Mouse (Mus musculus): ENCODE measurements around the gene Acot3. TPM values are rescaled to one million over a fixed set of nuclear protein-coding genes. Genes with fewer than 3 reads are reported as not detected.
"Not testable (repeated sequence)": the region's sequence is repeated elsewhere in the genome, so short reads cannot be mapped to it uniquely, and the experiment has no call there.

Gene Acot3
- polyA plus RNA-seq, 1 experiment from 2014 or later: 1.2 TPM

GRCm38 (mm10) chr12:84013701-84014100 lies 38.2 kb upstream of the Acot3 start:
- no peak overlapping the region for H3K9ac ChIP-seq (replicated peaks; ENCODE audit: low read length)
- H3K36me3 ChIP-seq (ENCODE audit: control insufficient read depth, insufficient read depth, low read length): peaks cover 4% of the 10 kb centered on the region; the same call in 1 of the 2 replicates
- H3K9me3 ChIP-seq (ENCODE audit: control insufficient read depth, low read length): no peaks in the 10 kb centered on the region
- DNase-seq (no peak), ATAC-seq (ENCODE audit: low FRiP score, low TSS enrichment) (no peak)
- no peak overlapping the region for H3K4me3 ChIP-seq (replicated peaks; ENCODE audit: low read depth, low read length)
- H3K27me3 ChIP-seq (ENCODE audit: control insufficient read depth, insufficient read depth, low read length): no peaks in the 10 kb centered on the region
- WGBS: 93% methylated on average over 7 of the region's 7 CpGs
- H3K4me1 ChIP-seq (ENCODE audit: control insufficient read depth, insufficient read depth, low read length): peaks cover 17% of the 10 kb centered on the region
- no peak overlapping the region for H3K4me2 ChIP-seq (ENCODE audit: low read length)
- no peak overlapping the region for H3K27ac ChIP-seq (replicated peaks; ENCODE audit: low read depth, low read length)

- not testable (repeated sequence) for H3K4me3 ChIP-seq (replicated peaks; ENCODE audit: low read depth, low read length); H3K27me3 ChIP-seq (ENCODE audit: control insufficient read depth, insufficient read depth, low read length); H3K4me2 ChIP-seq (ENCODE audit: low read length); H3K9me3 ChIP-seq (ENCODE audit: control insufficient read depth, low read length); H3K27ac ChIP-seq (replicated peaks; ENCODE audit: low read depth, low read length); H3K4me1 ChIP-seq (ENCODE audit: control insufficient read depth, insufficient read depth, low read length); ATAC-seq (ENCODE audit: low FRiP score, low TSS enrichment); H3K36me3 ChIP-seq (ENCODE audit: control insufficient read depth, insufficient read depth, low read length); H3K9ac ChIP-seq (replicated peaks; ENCODE audit: low read length)
- 59% methylated on average over 7 of the region's 7 CpGs for WGBS
- DNase-seq: peak; percentile 62
Observed at GRCm38 (mm10) chr12:84020528-84020927, 31.4 kb upstream of the Acot3 start.

GRCm38 (mm10) chr12:84022266-84022665 lies 29.7 kb upstream of the Acot3 start:
- ATAC-seq (ENCODE audit: low FRiP score, low TSS enrichment); H3K9me3 ChIP-seq (ENCODE audit: control insufficient read depth, low read length): not testable (repeated sequence)

GRCm38 (mm10) chr12:84023052-84023745 lies 28.7 kb upstream of the Acot3 start:
- H3K9ac ChIP-seq (replicated peaks; ENCODE audit: low read length): no peak overlapping the region
- no peaks in the 10 kb centered on the region for H3K9me3 ChIP-seq (ENCODE audit: control insufficient read depth, low read length)
- no peak overlapping the region for H3K4me3 ChIP-seq (replicated peaks; ENCODE audit: low read depth, low read length)
- DNase-seq (no peak), ATAC-seq (ENCODE audit: low FRiP score, low TSS enrichment) (no peak)
- WGBS: 87% methylated on average over 9 of the region's 9 CpGs
- H3K4me2 ChIP-seq (ENCODE audit: low read length): no peak overlapping the region
- no peaks in the 10 kb centered on the region for H3K27me3 ChIP-seq (ENCODE audit: control insufficient read depth, insufficient read depth, low read length)
- H3K27ac ChIP-seq (replicated peaks; ENCODE audit: low read depth, low read length): no peak overlapping the region
- no peaks in the 10 kb centered on the region for H3K4me1 ChIP-seq (ENCODE audit: control insufficient read depth, insufficient read depth, low read length)
- H3K36me3 ChIP-seq (ENCODE audit: control insufficient read depth, insufficient read depth, low read length): no peaks in the 10 kb centered on the region

More at GRCm38 (mm10) chr12:84022266-84022665, 29.7 kb upstream of the Acot3 start:
- H3K4me3 ChIP-seq (replicated peaks; ENCODE audit: low read depth, low read length); H3K36me3 ChIP-seq (ENCODE audit: control insufficient read depth, insufficient read depth, low read length); H3K9ac ChIP-seq (replicated peaks; ENCODE audit: low read length); H3K27ac ChIP-seq (replicated peaks; ENCODE audit: low read depth, low read length); H3K4me2 ChIP-seq (ENCODE audit: low read length); H3K27me3 ChIP-seq (ENCODE audit: control insufficient read depth, insufficient read depth, low read length); H3K4me1 ChIP-seq (ENCODE audit: control insufficient read depth, insufficient read depth, low read length); DNase-seq: not testable (repeated sequence)
- 95% methylated on average over 4 of the region's 4 CpGs for WGBS

DNA sequence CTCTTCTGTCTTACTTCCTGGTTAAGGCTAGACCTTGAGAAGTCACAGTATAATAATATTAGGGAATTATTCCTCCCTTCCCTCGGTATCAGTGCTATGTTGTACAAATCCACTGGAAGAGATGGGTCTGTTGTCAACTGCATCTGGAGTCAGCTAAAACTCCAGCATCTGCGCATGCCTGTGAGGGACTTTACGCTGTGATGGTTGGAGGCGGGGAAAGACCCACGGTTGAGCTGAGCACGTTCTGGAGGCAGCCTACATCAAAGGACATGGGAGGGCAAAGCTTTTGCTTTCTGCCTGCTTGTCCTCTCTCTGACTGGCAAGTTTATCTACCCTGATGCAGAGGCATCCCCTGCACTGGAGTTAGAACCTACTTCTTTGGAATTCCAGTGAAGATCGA lies 26.1 kb upstream of the Acot3 start:
- H3K4me1 ChIP-seq (ENCODE audit: control insufficient read depth, insufficient read depth, low read length): no peaks in the 10 kb centered on the region
- no peak for ATAC-seq (ENCODE audit: low FRiP score, low TSS enrichment)
- H3K36me3 ChIP-seq (ENCODE audit: control insufficient read depth, insufficient read depth, low read length): no peaks in the 10 kb centered on the region
- H3K4me2 ChIP-seq (ENCODE audit: low read length): no peak overlapping the region
- H3K27ac ChIP-seq (replicated peaks; ENCODE audit: low read depth, low read length): no peak overlapping the region
- WGBS: 80% methylated on average over 7 of the region's 7 CpGs
- no peak overlapping the region for H3K9ac ChIP-seq (replicated peaks; ENCODE audit: low read length)
- no peak for DNase-seq
- H3K9me3 ChIP-seq (ENCODE audit: control insufficient read depth, low read length): no peaks in the 10 kb centered on the region
- H3K27me3 ChIP-seq (ENCODE audit: control insufficient read depth, insufficient read depth, low read length): no peaks in the 10 kb centered on the region
- no peak overlapping the region for H3K4me3 ChIP-seq (replicated peaks; ENCODE audit: low read depth, low read length)

DNA sequence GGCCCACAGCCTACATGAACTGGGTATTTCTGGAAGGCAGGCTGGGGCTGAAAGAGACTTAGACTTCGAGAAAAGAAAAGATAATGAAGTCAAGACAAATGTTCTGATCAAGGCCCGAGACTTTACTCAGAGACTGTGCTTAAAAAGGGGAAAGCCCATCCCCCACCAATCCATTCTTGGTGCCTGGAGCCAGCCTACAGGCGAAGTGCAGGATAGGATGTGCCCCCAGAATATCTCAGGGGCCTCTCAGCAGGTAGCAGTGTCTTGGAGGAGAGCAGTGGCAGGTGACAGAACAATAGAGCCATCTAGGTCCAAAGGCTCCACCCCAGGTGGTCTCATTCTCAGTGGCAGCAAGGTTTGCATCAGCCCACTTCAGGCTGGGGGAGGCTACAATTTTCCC lies 23.6 kb upstream of the Acot3 start:
- H3K4me3 ChIP-seq (replicated peaks; ENCODE audit: low read depth, low read length); H3K4me2 ChIP-seq (ENCODE audit: low read length); H3K27me3 ChIP-seq (ENCODE audit: control insufficient read depth, insufficient read depth, low read length); ATAC-seq (ENCODE audit: low FRiP score, low TSS enrichment); H3K9me3 ChIP-seq (ENCODE audit: control insufficient read depth, low read length); H3K4me1 ChIP-seq (ENCODE audit: control insufficient read depth, insufficient read depth, low read length); DNase-seq; H3K36me3 ChIP-seq (ENCODE audit: control insufficient read depth, insufficient read depth, low read length); H3K9ac ChIP-seq (replicated peaks; ENCODE audit: low read length); H3K27ac ChIP-seq (replicated peaks; ENCODE audit: low read depth, low read length): not testable (repeated sequence)
- WGBS: 37% methylated on average over 3 of the region's 3 CpGs

GRCm38 (mm10) chr12:84029043-84029442 lies 22.9 kb upstream of the Acot3 start:
- not testable (repeated sequence) for H3K4me2 ChIP-seq (ENCODE audit: low read length); H3K36me3 ChIP-seq (ENCODE audit: control insufficient read depth, insufficient read depth, low read length); H3K9me3 ChIP-seq (ENCODE audit: control insufficient read depth, low read length); ATAC-seq (ENCODE audit: low FRiP score, low TSS enrichment); H3K4me3 ChIP-seq (replicated peaks; ENCODE audit: low read depth, low read length); H3K4me1 ChIP-seq (ENCODE audit: control insufficient read depth, insufficient read depth, low read length); H3K27me3 ChIP-seq (ENCODE audit: control insufficient read depth, insufficient read depth, low read length); H3K27ac ChIP-seq (replicated peaks; ENCODE audit: low read depth, low read length); H3K9ac ChIP-seq (replicated peaks; ENCODE audit: low read length); DNase-seq
- WGBS: 86% methylated on average over 1 of the region's 1 CpGs

DNA sequence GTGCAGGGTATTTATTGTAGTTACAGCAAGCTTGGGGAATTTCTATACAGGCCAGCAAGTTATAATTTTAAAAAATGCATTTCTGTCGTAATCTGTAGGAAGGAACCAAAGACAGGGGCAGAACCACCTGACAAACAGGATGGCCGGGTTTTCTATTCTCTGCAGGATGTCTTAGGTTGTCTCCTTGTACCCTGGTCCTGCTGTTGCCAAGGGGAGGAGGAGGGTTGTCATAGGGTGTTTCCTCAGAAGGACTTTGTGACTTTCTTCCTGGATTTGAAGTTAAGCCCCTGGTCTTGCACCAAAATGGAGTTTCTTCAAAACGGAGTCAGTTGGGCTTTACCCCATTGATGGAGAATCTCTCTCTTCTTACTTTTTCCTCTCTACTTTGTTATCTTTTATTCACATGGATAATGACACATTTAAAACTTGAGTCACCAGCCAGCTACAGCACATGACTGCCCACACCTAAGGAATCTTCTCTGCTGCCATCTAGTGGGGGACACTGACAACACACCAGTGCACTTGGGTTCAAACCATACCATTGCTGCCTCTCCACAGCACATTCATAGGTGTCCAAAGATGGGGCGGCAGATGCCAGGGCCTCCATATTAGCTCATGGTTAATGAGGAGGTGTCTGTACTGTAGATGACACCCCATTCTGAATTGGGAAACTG lies 21.1 kb upstream of the Acot3 start:
- Histone ChIP-seq H3K4me3 (replicated peaks; ENCODE audit: low read depth, low read length) (no peak overlapping the region), H3K27me3 (ENCODE audit: control insufficient read depth, insufficient read depth, low read length) (no peaks in the 10 kb centered on the region), H3K4me1 (ENCODE audit: control insufficient read depth, insufficient read depth, low read length) (no peaks in the 10 kb centered on the region), H3K27ac (replicated peaks; ENCODE audit: low read depth, low read length) (no peak overlapping the region), H3K9me3 (ENCODE audit: control insufficient read depth, low read length) (no peaks in the 10 kb centered on the region), H3K9ac (replicated peaks; ENCODE audit: low read length) (no peak overlapping the region), H3K4me2 (ENCODE audit: low read length) (no peak overlapping the region), H3K36me3 (ENCODE audit: control insufficient read depth, insufficient read depth, low read length) (no peaks in the 10 kb centered on the region)
- WGBS: 74% methylated on average over 4 of the region's 4 CpGs
- DNase-seq (peak; percentile 90), ATAC-seq (ENCODE audit: low FRiP score, low TSS enrichment) (no peak)

DNA sequence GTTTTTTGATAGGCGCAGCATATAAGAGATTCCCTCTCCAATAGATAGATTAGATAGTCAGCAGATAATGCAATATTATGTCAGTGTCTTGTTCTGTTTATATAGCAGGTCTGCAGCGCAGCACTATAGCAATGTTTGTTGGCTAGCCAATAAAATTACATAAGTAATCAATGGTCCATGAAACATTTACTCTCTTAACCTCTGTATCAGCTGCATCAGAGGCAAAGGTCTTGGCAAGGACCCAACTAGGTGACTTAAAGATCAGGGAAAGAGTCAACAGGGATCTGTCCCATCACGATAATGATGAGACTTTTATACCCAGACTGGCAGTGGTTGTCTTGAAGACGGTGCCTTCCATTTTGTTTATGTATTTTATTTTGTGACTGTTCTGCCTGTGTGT lies 19.1 kb upstream of the Acot3 start:
- Histone ChIP-seq H3K27me3 (ENCODE audit: control insufficient read depth, insufficient read depth, low read length) (no peaks in the 10 kb centered on the region), H3K4me2 (ENCODE audit: low read length) (no peak overlapping the region), H3K27ac (replicated peaks; ENCODE audit: low read depth, low read length) (no peak overlapping the region), H3K4me3 (replicated peaks; ENCODE audit: low read depth, low read length) (no peak overlapping the region), H3K9ac (replicated peaks; ENCODE audit: low read length) (no peak overlapping the region), H3K9me3 (ENCODE audit: control insufficient read depth, low read length) (no peaks in the 10 kb centered on the region), H3K4me1 (ENCODE audit: control insufficient read depth, insufficient read depth, low read length) (no peaks in the 10 kb centered on the region), H3K36me3 (ENCODE audit: control insufficient read depth, insufficient read depth, low read length) (no peaks in the 10 kb centered on the region)
- DNase-seq: no peak
- ATAC-seq (ENCODE audit: low FRiP score, low TSS enrichment): no peak
- 90% methylated on average over 4 of the region's 4 CpGs for WGBS
